Mouse (Mus musculus): ENCODE results near the gene Fcor. TPM values are rescaled to one million over a fixed set of nuclear protein-coding genes. Genes with fewer than 3 reads are reported as not detected.
A peak's percentile ranks its signal among the peaks of the same experiment; 100 is the strongest.

Fcor gene
- polyA plus RNA-seq, 1 experiment from 2014 or later: 4.6 TPM

DNA sequence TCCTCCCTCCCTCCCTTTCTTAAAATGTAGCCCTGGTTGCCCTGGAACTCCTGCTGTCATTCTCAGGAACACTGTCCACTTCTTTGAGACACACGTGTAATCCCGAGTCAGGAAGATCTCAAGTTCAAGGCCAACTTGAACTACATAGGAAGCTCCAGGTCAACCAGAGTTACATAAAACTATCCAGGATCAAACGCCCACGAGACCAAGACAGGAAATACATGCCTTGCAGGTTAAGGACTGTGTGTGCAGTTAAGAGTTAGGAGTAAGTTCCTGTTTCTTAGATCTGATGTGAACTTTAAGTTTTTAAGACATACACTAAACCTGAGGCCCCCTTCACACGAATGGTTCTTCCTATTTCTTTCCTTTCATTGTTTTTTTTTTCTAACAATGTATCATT is 45.2 kb downstream of the Fcor start:
- no peak for ATAC-seq
- DNase-seq (ENCODE audit: low read depth, low spot score): no peak
- CTCF ChIA-PET: interaction anchor here (1.9 to 6.4 kb wide), 3 partner anchors 30 to 49 kb away, joined by 5 to 41 read pairs (median 20); partner anchors contain the start of genes Fcor and Trappc5
- H3K27me3 ChIP-seq: no peaks in the 10 kb centered on the region
- POLR2A ChIA-PET: no interaction called here
- in situ Hi-C loops (cut with MboI; ENCODE audit: low pct_unique_long_range_greater_than_20kb): loop anchor here (5.0 kb wide), 2 partner anchors 45 to 70 kb away; partner anchors contain the start of gene Fcor
- no peak for TF ChIP-seq CTCF (IDR thresholded peaks at IDR 0.05)

DNA sequence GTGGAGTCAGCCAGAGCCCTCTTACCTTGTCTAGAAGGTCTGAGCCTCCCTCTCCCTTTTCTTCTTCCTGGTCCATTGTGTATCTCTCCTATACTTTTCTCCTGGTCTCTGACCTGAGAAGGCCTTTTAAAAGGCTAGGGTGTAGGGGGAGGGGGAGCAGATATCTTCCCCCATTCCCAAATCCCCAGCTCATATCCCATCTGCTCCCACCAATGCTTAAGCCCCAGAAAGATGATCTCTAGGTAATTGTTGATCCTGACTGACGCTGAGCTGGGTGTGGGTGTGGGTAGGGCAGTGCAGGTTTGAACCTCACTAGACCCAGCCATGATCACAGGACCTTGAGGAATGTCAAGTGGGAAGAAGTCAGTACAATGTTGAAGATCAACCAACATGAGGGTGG is 46.7 kb downstream of the Fcor start, which contains the start of gene Pcp2:
Pcp2 (minus strand) TSS at position 101 of the 400 bp plus-strand sequence.
- POLR2A ChIA-PET: no interaction called here
- CTCF ChIA-PET: interaction anchor here (0.8 kb wide), 1 partner anchor 46 kb away, joined by 4 read pairs; the partner anchor contains the start of gene Fcor
- ATAC-seq (no peak), DNase-seq (ENCODE audit: low read depth, low spot score) (no peak)
- no peaks in the 10 kb centered on the region for H3K27me3 ChIP-seq
- in situ Hi-C loops (cut with MboI; ENCODE audit: low pct_unique_long_range_greater_than_20kb): loop anchor here (5.0 kb wide), 2 partner anchors 47 to 68 kb away; partner anchors contain the start of gene Fcor
- TF ChIP-seq CTCF (IDR thresholded peaks at IDR 0.05): no peak

DNA sequence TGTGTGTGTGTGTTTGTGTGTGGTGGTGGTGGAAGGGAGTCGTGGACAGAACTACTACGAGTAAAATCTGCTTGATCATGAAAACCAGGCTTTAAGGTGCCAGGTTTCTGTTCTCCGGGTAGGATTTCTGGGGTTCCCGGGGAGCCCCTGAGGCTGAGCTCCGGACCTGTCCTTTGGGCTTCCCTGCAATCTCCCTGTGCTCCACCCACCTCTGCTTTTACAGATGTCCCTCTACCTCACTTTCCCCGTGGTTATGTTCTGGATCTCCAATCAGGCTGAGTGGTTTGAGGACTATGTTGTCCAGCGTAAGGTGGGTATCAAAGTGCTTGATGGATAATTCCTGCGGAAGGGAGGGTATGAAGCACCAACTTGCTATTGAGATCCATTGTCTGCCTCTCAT is 50.0 kb downstream of the Fcor start:
- no peaks in the 10 kb centered on the region for H3K27me3 ChIP-seq
- POLR2A ChIA-PET: interaction anchor here (1.4 to 1.6 kb wide), 2 partner anchors 50 to 106 kb away, joined by 3 read pairs; partner anchors contain the start of gene Fcor
- TF ChIP-seq CTCF (IDR thresholded peaks at IDR 0.05): no peak
- in situ Hi-C loops (cut with MboI; ENCODE audit: low pct_unique_long_range_greater_than_20kb): no loop called here
- CTCF ChIA-PET: interaction anchor here (1.0 to 3.2 kb wide), 5 partner anchors 9 to 63 kb away, joined by 4 to 16 read pairs (median 4); partner anchors contain the start of gene Fcor
- ATAC-seq (no peak), DNase-seq (ENCODE audit: low read depth, low spot score) (no peak)

DNA sequence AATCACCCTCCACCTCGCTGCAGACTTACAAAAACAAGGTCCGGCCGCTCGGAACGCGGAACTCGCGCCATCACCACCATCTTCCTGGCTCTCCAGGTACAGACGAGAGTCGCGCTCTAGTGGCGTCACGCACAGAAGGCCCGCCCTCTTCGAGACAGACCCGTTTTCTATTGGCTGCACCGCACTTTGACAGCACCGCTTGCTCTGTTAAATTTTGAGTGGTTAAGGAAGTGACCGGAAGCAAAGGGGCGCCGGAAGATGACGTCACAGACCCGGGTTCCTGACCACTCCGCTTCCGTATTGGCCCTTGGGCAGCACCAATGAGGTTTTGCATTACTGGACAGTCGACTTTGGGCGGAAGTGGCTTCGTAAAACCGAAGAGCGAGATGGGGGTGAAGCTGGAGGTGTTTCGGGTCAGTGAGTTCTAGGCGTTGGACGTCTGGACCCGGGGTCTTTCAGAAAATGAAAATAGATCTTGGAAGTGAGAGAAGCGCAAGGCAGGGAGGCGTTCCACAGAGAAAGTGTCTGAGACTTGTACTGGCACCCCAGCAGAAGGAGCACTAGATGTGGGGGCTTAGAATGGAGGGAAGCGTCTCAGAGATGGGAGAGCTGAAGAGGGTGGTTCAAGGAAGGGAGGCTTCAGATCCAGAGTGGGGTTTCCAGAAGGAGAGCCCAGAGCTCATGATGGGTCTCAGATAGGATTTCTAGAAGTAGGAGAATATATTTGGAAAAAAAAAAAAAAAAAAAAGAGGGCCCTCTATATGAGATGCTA is 50.8 kb downstream of the Fcor start, which contains the start of the genes Xab2 and Pet100:
Xab2 (minus strand) TSS at position 118 of the 772 bp plus-strand sequence.
Pet100 (plus strand) TSS at position 350 of the 772 bp plus-strand sequence.
- H3K27me3 ChIP-seq: no peaks in the 10 kb centered on the region
- ChIA-PET POLR2A (interaction anchor here (0.6 to 1.9 kb wide), 8 partner anchors 13 to 1450 kb away, joined by 3 to 7 read pairs (median 4); partner anchors contain the start of genes Fcor and Trappc5), CTCF (interaction anchor here (1.3 to 3.2 kb wide), 3 partner anchors 11 to 62 kb away, joined by 4 to 16 read pairs (median 11); partner anchors contain the start of gene Fcor)
- TF ChIP-seq CTCF (IDR thresholded peaks at IDR 0.05): no peak
- DNase-seq (ENCODE audit: low read depth, low spot score) (peak; percentile 99), ATAC-seq (peak; percentile 91)
- in situ Hi-C loops (cut with MboI; ENCODE audit: low pct_unique_long_range_greater_than_20kb): no loop called here

Other genes starting within 250 kb of the Fcor start
- gene Pex11g, start 204.7 kb downstream of the Fcor start, polyA plus RNA-seq (2021): 12.0 TPM
- gene Tex45, start 201.5 kb downstream of the Fcor start, polyA plus RNA-seq (2021): not detected
- gene Zfp358, start 179.2 kb downstream of the Fcor start, polyA plus RNA-seq (2021): 45.2 TPM
- 85.9 TPM for gene Mcoln1, start 171.9 kb downstream of the Fcor start, polyA plus RNA-seq (2021)
- 83.0 TPM for gene Pnpla6, start 157.0 kb downstream of the Fcor start, polyA plus RNA-seq (2021)
- 3.3 TPM for gene C330021F23Rik, start 104.4 kb downstream of the Fcor start, polyA plus RNA-seq (2021)
- gene Camsap3, start 85.1 kb downstream of the Fcor start, polyA plus RNA-seq (2021): 18.5 TPM
- 48.4 TPM for gene Xab2, start 51.0 kb downstream of the Fcor start, polyA plus RNA-seq (2021)
- 85.7 TPM for gene Pet100, start 50.8 kb downstream of the Fcor start, polyA plus RNA-seq (2021)
- gene Pcp2, start 46.8 kb downstream of the Fcor start, polyA plus RNA-seq (2021): not detected
- gene Stxbp2, start 41.4 kb downstream of the Fcor start, polyA plus RNA-seq (2021): 156 TPM
- 0.24 TPM for gene Retn, start 16.6 kb downstream of the Fcor start, polyA plus RNA-seq (2021)
- not detected for gene Mcemp1, start 6.6 kb downstream of the Fcor start, polyA plus RNA-seq (2021)
- gene Trappc5, start 3.9 kb upstream of the Fcor start, polyA plus RNA-seq (2021): 24.8 TPM
- 0.09 TPM for gene Fcer2a, start 21.8 kb upstream of the Fcor start, polyA plus RNA-seq (2021)
- not detected for gene Clec4g, start 48.3 kb upstream of the Fcor start, polyA plus RNA-seq (2021)
- not detected for gene Cd209a, start 76.6 kb upstream of the Fcor start, polyA plus RNA-seq (2021)
- gene Cd209e, start 181.9 kb upstream of the Fcor start, polyA plus RNA-seq (2021): not detected
- not detected for gene Cd209d, start 206.2 kb upstream of the Fcor start, polyA plus RNA-seq (2021)

Data from Patski (cell line).